Mouse (Mus musculus): ENCODE results near the gene Aspdh. TPM values are rescaled to one million over a fixed set of nuclear protein-coding genes. Genes with fewer than 3 reads are reported as not detected.

Aspdh gene
- 0.99 and 1.0 TPM in 2 replicates for polyA plus RNA-seq (2021; fragmentation: Nextera tagmentation)
- long read RNA-seq, experiment 1 = 0 reads
- long read RNA-seq, experiment 2, partial matches to known transcripts = 0 of 1 reads
- long read RNA-seq, experiment 2, other reads (novel, unspliced or antisense) = 0 of 1 reads

DNA sequence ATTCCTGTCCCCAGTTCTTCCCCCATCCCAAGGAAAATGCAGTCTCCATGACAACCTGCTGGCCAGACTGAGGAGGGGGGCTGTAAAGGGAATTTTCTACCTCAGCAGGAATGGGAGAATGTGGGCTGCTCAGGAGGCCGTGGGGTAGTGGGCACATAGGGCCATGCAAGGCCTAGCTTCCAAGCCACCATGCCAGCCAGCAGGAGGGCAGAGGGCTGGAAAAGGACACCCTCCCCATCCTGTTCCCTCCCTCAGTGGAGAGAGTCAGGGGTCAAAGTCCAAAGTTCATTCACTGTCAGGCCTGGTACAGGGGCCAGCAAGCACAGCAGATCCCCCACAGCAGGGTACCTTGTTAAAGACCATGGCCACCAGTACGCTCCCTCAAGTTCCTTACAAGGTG is at the start of gene Aspdh:
Aspdh (plus strand) TSS at position 281 of the 400 bp plus-strand sequence.

DNA sequence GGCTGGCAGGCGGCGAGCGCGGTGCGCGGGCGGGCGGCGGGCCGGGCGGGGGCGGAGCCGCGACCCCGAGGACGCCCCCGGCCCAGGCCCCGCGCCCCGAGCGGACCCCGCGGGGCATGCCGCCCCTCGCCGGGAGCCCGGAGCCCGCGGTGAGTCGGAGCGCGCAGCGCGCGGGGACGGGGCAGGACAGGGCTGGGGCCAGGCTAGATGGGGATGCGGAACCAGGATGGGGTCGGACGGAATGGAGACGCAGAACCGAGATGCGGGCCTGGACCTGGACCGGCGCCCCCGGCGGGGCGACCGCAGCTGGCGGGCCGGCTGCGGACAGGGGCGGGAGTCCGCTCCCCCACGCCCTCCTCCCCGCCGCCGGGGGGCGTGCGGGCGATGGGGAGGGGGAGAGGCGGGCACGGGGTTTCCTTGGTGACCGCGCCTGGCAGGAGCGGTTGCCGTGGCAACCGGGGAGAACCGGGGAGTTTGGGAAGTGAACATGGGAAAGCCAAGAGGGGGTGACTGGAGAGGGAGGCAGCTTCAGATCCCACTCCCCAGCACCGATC is 36.1 kb upstream of the Aspdh start, which contains the start of gene Lrrc4b:
Lrrc4b (plus strand) TSS at position 51 of the 554 bp plus-strand sequence.

DNA sequence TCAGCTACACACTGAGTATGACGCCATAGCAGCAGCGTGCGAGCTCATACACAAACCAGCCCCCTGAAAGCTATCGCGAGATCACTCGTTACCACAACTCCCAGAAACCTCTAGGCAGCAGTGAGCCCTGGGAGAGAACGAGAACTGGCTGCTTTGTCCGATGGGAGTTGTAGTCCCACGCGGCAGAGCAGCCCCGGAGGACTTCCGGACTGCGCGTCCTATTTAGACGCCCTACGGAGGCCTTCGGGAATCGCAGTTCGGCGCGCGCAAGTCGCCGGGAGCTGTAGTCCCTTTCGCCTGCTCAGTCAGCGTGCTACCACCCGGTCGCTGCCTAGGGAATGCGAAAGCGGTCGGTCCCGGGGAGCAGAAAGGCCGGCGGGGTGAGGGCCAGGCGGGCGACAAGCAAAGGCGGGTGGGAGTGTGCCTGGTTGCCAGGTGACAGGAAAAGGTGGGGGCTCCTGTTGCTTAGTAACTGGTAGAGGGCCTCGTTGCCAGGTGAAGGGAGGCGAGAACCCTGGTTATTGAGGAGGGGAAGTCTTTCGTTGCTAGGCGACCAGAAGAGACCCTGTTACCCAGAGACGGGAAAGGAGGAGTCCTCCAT is 2.7 kb downstream of the Aspdh start, which contains the start of gene Josd2:
Josd2 (plus strand) TSS at position 170 of the 601 bp plus-strand sequence.

DNA sequence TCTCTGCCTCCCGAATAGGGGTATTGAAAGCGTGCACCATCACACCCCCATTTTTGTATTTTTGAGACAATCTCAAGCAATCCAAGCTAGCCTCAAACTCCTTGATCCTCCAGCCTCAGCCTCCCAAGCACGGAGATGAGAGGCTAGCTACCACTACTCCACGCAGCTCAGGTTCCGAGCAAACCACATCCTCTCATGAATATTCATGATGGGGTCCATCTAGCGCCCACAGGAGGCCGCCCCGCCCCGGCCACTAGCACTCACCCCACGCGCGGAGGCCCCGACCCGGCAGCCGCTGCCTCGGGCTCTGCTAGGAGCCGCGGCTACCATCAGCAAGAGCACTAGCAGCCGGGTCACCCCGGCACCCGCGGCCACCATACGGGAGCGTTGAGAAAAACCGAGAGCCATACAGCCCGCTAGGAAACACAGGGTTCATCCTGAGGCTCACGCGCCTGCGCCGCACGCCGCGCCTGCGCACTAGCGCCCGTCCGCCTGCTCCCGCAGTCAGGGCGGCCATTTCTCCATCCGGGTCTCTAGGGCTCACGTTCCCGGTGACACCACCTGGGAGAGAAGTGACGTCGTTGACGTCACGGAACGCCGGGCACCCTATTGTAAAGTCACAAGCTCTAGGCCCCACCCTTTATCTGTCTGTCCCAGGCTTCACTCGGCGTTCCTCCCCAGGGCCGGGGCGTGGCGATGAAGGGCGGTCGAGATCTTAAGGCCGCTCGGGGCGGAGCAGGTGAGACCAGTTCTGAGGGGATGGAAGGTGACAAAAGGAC is 31.0 kb downstream of the Aspdh start, which contains the start of the genes Emc10 and Fam71e1:
Emc10 (minus strand) TSS at position 538 of the 779 bp plus-strand sequence.
Fam71e1 (plus strand) TSS at position 590 of the 779 bp plus-strand sequence.

Small RNA genes lying within 50 kb of the gene (microRNA-seq; reads per million reads assigned to microRNA genes)
- gene Mir7052 = 26.8 reads per million, percentile 45 among the genes with 10 or more reads in this experiment

Other genes starting within 250 kb of the Aspdh start
- gene Klk1b5, start 249.4 kb upstream of the Aspdh start, polyA plus RNA-seq (2021; fragmentation: Nextera tagmentation) = not detected in 2 replicates
- not detected in 2 replicates for gene Klk1, start 240.0 kb upstream of the Aspdh start, polyA plus RNA-seq (2021; fragmentation: Nextera tagmentation)
- gene Gm36864, start 229.2 kb upstream of the Aspdh start, polyA plus RNA-seq (2021; fragmentation: Nextera tagmentation) = not detected in 2 replicates
- gene 1700028J19Rik, start 218.7 kb upstream of the Aspdh start, polyA plus RNA-seq (2021; fragmentation: Nextera tagmentation) = 1.8 and 2.1 TPM in 2 replicates
- 110 and 113 TPM in 2 replicates for gene 2410002F23Rik, start 218.7 kb upstream of the Aspdh start, polyA plus RNA-seq (2021; fragmentation: Nextera tagmentation)
- gene Acp4, start 208.0 kb upstream of the Aspdh start, polyA plus RNA-seq (2021; fragmentation: Nextera tagmentation) = not detected in 2 replicates
- gene Gm15517, start 203.9 kb upstream of the Aspdh start, polyA plus RNA-seq (2021; fragmentation: Nextera tagmentation) = not detected in 2 replicates
- gene Clec11a, start 158.5 kb upstream of the Aspdh start, polyA plus RNA-seq (2021; fragmentation: Nextera tagmentation) = 3.0 and 3.8 TPM in 2 replicates
- 89.2 and 112 TPM in 2 replicates for gene Shank1, start 155.1 kb upstream of the Aspdh start, polyA plus RNA-seq (2021; fragmentation: Nextera tagmentation)
- 46.6 and 59.0 TPM in 2 replicates for gene Syt3, start 81.3 kb upstream of the Aspdh start, polyA plus RNA-seq (2021; fragmentation: Nextera tagmentation)
- gene 1700008O03Rik, start 79.6 kb upstream of the Aspdh start, polyA plus RNA-seq (2021; fragmentation: Nextera tagmentation) = 1.5 and 2.1 TPM in 2 replicates
- gene Lrrc4b, start 36.4 kb upstream of the Aspdh start, polyA plus RNA-seq (2021; fragmentation: Nextera tagmentation) = 8.4 and 10.6 TPM in 2 replicates
- gene Josd2, start 2.6 kb downstream of the Aspdh start, polyA plus RNA-seq (2021; fragmentation: Nextera tagmentation) = 88.4 and 99.9 TPM in 2 replicates
- 272 and 282 TPM in 2 replicates for gene Emc10, start 31.1 kb downstream of the Aspdh start, polyA plus RNA-seq (2021; fragmentation: Nextera tagmentation)
- 7.0 and 9.4 TPM in 2 replicates for gene Fam71e1, start 31.2 kb downstream of the Aspdh start, polyA plus RNA-seq (2021; fragmentation: Nextera tagmentation)
- gene Mybpc2, start 59.3 kb downstream of the Aspdh start, polyA plus RNA-seq (2021; fragmentation: Nextera tagmentation) = 0.04 TPM in 1 of 2 replicates, not detected in the other
- not detected in 2 replicates for gene Spib, start 66.7 kb downstream of the Aspdh start, polyA plus RNA-seq (2021; fragmentation: Nextera tagmentation)
- gene Pold1, start 83.5 kb downstream of the Aspdh start, polyA plus RNA-seq (2021; fragmentation: Nextera tagmentation) = 5.1 and 6.8 TPM in 2 replicates
- gene Nr1h2, start 88.6 kb downstream of the Aspdh start, polyA plus RNA-seq (2021; fragmentation: Nextera tagmentation) = 35.5 and 38.6 TPM in 2 replicates
- gene Napsa, start 107.0 kb downstream of the Aspdh start, polyA plus RNA-seq (2021; fragmentation: Nextera tagmentation) = 0.09 and 0.10 TPM in 2 replicates
- 3.3 and 4.2 TPM in 2 replicates for gene Kcnc3, start 125.3 kb downstream of the Aspdh start, polyA plus RNA-seq (2021; fragmentation: Nextera tagmentation)
- 29.7 and 33.9 TPM in 2 replicates for gene Myh14, start 205.5 kb downstream of the Aspdh start, polyA plus RNA-seq (2021; fragmentation: Nextera tagmentation)
- not detected in 2 replicates for gene Izumo2, start 243.4 kb downstream of the Aspdh start, polyA plus RNA-seq (2021; fragmentation: Nextera tagmentation)

All from layer of hippocampus, adult 6 months (tissue).